Mouse (Mus musculus): ENCODE measurements around the gene Ss18l1.

The Ss18l1 gene

DNA sequence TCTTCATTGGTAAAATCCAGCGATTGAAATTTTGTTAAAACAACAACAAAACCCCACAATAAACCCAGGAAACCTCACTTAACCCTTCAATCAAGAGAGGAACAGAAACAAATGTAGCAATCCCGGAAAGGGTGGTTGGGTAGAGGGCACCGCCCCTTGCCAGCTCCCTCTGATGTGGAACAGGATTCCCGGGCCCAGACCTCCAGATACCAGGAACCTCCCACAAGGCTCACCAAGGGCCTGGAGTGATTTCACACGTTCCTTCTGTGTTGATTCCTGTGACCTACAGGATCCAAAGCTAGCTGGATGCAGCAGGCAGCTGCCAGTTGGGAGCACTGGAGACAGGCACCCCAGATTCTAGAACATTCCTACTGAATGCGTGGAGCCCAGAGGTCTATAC is 1.9 kb upstream of the Ss18l1 start:
- no peak for DNase-seq (ENCODE audit: low read depth)

DNA sequence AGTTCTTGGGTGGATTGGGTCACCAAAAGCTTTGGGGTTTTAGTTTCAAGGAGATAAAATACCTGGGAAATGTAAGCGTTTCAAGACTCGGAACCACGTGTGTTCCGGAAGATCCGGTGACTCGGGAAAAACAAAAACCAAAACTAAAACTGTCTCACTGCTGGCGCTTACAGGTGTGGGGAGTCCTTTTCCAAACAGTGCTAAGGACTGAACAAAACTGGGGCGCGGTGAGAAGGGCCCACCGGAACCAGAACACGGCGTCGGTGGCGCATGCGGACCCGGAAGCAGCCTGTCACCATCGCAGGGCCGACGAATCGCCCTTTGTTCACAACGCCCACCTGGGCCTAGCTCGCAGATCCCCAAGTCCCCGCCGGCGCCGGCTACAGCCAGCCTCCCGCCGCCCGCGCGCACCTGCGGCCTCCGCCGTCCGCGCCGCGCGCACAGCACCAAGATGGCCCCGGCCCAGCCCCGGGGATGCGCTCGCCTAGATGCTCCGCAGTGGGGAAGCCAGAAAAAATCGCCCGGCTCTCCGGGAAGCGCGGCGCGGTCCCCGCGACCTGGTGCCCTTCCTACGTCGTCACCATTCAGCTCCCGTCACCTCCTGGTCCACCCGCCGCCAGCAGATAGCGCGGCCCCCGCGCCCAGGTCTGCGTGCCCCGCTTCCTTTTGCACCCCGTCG is 593 bp upstream of the Ss18l1 start:
- DNase-seq (ENCODE audit: low read depth) = no peak

DNA sequence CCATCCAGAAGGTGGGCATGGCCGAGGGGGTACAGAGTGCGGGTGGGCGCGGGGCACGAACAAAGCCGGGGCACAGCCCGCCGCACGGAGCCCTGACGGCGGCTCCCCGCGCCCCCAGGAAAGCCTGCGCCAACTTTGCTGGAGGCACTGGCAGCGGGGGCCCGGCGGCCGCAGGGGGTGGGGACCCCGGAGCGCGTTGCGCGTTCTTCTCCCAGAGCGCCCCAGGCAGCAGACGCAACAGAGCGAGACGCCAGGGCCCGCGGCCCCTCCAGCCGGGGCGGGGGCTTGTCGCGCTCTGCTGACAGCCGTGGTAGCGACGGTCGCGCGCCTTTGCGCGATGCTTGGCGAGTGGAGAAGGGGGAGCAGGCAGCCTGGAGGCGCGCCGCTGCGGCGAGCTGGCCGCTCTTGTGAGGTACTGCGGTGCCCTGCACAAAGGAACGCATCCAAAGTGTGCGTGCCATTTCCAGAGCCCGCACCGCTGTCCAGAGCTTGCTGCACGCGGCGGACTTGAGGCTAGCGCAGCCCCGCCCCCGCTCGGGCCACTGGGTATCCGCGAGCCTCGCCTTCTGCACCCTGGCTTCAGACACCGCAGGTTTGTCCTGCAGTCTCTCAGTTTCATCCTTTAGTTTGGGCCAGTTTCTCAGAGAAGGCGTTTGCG is 678 bp downstream of the Ss18l1 start:
- no peak for DNase-seq (ENCODE audit: low read depth)

DNA sequence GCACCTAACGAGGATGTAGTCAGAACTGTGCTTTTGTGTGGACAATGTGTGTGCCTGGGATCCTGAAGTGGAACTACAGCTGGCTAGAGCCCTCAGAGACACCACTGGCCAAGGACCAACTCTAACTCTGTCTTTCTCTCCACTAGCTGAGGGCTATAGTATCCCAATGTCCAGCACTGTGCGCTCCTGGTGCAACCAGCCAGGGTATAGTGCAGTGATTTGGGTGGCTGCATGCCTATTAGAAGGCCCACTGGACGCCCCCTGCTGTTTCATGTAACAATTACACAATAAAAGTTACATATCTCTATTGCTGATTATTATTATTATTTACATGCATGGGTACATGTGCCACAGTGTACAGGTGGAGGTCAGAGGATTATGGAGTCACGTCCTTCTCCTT is 3.0 kb downstream of the Ss18l1 start:
- DNase-seq (ENCODE audit: low read depth) = peak; percentile 66

DNA sequence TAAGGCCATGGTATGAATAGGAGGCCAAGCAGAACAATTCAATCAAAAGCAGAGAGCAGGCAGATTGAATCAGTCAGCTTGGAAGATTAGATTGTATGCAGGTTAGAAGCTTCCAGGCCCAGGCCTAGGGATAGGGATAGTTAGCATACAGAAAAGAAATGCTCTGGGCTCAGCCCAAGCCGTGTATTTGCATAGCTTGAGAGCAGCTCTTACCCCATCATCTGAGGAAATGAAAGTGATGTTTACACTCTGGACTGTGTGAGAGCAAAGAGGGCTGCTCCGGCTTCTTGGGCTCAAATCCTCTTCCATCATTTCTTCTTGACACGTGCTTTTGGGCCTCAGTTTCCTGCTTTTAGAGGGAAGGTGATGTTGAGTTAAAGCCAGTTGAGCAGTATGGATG is 5.3 kb downstream of the Ss18l1 start:
- no peak for DNase-seq (ENCODE audit: low read depth)

DNA sequence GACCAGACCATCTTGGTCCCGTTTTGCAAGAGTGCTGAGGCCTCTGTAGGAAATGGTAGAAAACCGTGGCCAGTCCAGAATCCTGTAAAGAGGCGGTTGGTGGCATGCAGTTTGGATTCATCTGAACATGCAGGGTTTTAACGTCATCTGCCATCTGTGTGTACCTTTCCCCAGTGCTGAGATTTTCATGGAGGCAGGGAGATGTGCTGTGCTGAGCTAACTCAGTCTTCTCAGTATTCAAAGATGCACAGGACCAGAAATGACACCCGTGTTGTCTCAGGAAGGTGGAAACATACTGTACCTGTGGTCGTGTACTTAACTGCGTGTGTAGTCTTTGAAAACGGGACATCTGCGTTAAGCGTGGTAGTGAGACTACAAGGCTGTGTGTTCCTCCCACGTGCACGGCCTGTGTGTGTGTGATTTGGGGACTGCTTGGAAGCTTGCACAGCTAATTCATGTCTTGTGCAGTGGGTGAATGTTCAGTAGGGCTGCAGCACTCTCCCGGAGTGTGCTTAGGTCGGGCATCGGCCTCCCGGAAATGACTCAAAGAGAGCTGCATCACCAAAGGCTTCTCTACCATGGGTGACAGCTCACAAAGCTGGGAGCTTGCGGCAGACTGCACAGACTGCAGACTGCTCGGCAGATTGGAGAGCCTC is 5.8 kb downstream of the Ss18l1 start:
- DNase-seq (ENCODE audit: low read depth) = no peak

DNA sequence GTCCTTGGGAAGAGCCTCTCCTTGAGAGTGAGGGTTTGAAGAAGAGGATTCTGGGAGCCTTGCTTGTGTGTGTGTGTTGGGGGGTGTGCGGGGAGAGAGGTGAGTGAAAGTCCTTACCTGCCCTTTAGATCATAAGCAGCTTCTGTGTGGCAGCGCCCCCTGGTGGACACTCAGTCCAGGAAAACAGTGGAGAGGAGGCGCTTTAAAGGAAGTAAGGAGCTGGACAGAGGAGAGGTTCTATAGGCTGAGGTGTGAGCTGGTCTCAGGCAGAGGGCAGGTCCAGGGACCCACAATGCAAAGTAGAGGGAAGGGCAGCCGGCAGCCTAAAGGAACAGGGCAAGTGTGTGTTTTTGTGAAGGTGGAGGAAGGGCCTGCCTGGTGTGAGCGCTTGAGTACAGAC is 8.7 kb downstream of the Ss18l1 start:
- peak; percentile 68 for DNase-seq (ENCODE audit: low read depth)

DNA sequence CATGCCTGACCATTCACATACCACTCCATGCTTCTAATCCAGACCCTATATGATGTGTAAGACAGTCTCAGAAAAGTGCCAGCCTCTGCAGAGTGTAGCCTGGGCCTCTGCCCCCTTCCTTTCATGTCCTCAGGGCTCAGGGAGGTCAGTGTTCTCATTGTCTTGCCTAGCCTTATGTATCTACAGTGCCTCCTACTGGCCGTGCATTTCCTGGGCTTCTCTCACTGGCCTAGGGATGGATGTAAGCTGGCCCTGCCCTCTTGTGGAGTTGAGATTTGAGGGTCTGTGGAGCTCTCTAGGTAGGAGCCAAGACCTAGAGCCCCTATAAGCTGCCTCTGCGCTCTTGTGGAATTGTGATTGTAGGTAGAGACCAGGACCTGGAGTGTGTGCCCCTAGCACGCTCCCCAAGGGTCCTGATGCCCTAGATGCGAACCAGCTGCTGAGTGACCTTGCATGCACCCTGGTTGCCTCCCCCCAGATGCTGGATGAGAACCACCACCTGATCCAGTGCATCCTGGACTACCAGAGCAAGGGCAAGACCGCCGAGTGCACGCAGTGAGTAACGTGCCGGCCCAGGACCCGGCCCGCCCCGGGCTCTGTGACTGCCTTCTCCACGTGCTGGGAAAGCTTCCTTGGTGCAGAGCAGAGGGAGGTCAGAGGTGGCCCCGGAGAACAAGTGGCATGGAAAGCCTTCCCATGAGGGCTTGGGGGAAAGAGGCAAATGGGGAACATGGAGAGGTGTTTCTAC is 9.9 kb downstream of the Ss18l1 start:
- no peak for DNase-seq (ENCODE audit: low read depth)

DNA sequence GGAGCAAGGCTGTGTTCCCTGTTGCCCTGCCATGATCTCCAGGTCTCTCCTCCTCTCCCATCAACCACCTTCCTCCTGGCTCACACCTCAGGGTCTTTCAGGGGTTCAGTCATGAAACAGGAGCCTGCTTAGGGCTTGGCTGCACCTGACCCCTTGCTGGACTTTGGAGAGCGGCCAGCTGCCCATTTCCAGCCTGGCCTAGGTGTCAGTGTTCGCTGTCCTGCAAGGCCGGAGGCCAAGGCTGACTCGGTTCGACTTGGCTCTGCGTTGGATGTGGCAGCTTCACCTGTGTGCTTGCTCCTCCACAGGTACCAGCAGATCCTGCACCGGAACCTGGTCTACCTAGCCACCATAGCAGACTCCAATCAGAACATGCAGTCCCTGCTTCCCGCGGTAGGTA is 10.7 kb downstream of the Ss18l1 start:
- no peak for DNase-seq (ENCODE audit: low read depth)

DNA sequence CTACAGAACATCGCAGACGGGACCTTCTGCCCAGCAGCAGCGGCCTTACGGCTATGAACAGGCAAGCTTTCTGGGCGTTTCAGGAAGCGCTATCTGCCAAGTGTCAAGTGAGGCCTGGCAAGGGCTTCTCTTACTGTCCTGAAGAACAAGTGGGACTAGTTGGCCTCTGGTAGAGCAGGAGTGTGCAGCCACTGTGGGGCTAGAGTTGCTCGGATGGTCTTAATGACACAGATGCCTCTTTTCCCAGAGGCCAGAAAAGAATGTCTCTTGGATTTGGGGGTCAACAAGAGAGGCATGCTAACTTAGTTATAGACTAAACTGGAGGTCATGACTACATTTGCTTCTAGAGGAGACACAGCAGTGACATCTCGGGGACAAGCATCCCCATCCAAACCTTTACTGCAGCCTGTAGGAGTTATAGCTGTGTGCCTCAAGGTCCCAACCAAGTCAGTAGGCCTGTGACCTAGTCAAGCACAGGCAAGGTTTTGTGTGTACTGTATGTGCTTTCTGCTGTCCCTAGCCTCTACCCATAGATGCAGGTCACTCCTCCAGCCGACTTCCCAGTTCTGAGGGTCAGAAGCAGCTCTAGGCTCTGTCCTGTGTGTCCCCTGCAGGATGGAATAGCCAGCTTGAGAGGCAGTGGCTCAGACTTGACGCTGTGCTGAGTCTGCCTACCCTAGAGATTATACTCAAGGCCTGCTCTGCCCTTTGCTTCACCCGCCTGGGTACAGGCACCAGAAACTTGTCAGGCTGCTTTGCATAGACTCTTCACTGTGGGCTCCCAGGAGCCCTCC is 21.2 kb downstream of the Ss18l1 start:
- DNase-seq (ENCODE audit: low read depth) = no peak

DNA sequence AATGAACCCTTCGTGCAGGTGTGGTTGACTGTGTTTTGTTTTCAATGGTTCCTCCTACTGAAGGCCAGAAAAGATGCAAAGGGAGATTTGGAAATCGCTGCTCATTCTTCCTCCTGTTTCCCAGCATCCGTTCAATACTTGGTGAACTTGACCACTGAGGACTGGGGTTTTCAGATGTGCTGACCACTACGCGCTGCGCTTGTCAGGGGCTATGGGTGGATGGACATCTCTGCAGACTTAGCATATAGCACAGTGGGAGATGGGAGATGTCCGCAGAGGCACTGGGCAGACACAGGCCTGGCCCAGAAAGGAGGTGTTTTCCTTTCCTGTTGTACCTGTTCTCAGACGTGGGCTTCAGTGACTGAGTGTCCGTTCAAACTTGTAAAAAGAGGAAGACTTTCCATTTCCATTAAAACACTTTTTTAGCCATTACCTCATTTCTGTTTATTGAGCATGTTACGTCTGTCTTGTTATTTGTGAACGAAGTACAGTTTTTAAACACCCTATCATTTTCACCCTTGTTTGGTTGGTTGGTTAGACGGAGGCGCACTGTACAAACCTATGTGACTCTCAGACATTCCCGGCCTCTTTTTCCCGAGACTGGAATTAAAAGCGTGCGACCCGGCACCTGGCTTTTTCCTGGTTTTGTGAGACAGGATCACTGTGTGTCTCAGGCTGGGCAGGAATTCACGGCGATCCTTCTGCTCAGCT is 27.6 kb downstream of the Ss18l1 start:
- DNase-seq (ENCODE audit: low read depth) = peak; percentile 23

DNA sequence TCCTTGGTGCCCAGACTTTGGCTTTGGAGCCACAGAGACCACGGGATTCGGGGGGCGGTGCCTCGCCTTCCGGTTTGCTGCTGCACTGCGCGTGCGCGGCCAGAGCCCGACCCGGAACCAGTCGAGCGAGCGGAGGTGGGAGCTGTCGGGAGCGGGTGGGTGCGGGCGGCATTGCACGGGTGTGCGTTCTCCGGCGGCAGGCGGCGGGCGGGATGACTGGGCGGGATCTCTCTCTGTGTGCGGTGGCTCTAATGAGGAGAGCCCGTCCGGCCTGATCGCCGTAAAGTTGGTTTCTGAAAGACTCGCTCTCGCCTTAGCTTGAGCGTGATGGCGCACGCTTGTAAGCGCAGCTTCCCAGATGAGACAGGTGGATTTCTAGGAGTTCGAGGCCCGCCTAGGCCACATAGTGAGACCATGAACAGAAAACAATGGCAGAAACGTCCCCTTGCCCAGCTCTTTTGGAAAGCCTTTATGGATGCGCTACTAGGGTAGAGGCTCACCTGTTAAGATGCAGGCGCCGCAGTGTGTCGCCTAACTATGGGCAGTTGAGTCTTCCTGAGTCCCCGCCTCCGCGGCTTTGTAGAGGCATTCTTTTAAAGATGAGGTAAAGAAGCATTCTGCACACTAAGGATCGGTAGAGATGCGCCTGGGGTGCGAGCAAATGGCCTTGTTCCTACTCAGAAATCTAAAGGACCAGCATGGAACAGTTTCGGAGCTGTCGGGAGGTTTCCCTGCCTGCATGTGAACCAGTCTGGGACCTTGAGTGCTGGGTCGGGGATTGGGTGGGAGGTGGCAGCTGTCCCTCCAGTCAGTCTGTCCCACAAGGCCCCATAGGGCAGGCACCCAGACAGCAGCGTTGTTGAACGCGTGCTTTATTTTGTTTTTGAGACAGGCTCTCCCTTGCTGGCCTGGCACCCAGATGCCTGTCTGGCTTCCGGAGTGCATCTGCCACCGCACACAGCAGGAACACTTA is 28.5 kb downstream of the Ss18l1 start, which contains the start of gene Mtg2:
Gene Mtg2, plus strand, starts transcription at position 108 of the 973 bp plus-strand sequence.
- peak; percentile 84 for DNase-seq (ENCODE audit: low read depth)

DNA sequence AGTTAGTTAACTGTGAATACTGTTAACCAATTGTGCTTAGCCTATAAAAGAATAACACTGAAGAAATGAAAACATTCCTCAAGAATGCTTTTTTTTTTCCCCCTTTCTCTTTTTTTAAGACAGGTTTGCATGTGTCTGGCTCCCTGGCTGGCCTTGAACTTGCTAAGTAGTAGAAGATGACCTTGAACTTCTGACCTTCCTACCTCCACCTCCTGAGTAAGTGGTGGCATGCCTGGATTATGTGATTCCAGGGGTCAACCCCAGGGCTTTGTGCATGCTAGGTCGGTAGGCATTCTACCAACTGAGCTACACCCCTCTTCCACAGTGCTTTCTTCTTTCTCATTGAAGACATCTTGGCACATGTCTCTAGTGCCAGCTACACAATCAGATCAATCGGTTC is 29.4 kb downstream of the Ss18l1 start:
- DNase-seq (ENCODE audit: low read depth) = no peak

DNA sequence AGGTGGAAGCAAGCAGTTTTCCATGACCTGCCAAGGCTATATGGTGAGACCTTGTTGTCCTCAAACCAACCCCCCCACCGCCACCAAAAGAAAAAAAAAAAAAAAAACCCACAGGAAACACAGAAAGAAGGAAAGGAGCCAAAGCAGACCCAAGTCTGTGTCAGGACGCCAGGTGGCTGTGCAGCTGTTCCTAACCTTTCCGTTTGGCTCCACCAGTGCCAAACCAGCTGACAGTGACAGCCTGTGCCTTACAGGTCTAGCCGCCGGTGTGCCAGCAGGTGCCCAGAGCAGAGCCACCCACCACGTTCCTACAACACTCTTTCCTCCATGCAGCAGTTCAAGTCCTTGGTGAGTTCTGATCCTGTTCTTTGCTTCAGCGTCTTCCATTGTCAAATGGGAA is 30.6 kb downstream of the Ss18l1 start:
- DNase-seq (ENCODE audit: low read depth) = no peak

DNA sequence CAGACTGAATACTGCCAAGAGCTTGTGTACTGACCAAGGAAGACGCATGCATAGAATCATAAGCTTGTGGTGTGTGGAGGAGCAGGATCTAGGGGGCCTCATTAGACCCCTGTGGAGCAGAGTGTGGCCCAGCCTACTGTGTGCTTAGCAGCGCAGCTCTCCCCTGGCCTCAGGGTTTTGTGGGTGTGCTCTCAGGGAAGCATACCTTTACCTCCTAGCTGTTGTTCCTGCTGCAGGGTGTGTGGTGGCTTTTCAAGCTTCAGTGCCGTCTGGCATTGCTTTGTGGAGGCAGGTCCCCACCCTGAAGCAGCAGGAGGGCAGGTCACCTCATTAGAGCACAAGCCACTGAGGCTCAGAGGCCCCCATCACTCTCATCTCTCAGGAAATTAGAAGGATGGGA is 35.3 kb downstream of the Ss18l1 start:
- DNase-seq (ENCODE audit: low read depth) = no peak

DNA sequence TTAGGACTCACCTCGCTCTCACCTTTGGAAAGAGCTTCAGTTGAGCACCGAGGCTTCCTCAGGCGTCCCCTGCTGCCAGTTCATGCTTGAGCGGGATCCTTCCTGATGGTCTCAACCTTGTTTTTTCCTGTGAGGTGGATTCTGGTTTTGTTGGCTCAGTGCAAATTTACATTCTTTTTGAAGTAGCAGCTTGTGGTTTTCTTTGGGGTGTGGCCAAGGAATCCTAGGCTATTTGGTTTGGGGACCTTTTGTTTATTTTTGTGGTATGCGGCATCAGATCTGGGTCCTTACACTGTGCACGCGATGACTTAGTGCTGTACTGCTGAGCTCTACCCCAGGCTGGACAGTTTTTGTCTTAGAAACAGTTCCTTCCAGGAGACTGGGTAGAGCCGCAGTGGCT is 38.4 kb downstream of the Ss18l1 start:
- DNase-seq (ENCODE audit: low read depth) = no peak

DNA sequence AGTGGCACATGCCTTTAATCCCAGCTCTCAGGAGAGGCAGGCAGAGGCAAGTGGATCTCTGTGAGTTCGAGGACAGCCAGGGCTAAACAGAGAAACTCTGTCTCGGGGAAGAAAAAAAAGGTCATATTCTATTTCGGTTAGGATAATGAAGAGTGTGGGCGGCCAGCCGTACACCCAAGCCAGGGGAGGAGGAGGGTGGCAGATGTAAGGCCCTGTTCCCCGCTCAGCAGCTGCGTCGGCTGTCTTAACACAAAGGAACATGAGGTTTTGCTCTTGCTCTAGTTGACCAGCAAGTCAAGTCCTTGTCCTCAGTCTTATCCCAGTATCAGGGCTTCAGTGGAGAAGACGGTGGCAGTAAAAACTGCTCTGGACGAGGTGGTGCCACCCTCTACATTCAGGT is 40.8 kb downstream of the Ss18l1 start:
- no peak for DNase-seq (ENCODE audit: low read depth)

DNA sequence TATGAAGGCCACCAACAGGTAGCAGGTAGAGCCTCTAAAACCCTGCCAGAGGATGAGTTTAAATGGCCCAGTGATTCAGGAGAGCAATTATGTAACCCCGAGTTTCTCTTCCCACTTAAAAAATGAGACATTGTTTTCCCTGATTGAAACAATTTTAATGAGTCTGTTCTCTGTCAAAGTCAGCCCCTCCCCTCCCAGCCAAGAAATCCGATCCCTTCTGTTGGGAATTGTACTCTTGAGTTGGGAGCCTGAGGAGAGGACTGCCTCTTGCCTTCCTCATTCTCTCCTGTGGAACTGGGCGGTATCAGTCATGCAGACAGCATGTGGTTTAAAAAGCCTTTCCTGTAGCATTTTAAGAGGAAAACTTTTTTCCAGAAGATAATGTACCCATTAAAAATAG is 42.3 kb downstream of the Ss18l1 start:
- DNase-seq (ENCODE audit: low read depth) = no peak

DNA sequence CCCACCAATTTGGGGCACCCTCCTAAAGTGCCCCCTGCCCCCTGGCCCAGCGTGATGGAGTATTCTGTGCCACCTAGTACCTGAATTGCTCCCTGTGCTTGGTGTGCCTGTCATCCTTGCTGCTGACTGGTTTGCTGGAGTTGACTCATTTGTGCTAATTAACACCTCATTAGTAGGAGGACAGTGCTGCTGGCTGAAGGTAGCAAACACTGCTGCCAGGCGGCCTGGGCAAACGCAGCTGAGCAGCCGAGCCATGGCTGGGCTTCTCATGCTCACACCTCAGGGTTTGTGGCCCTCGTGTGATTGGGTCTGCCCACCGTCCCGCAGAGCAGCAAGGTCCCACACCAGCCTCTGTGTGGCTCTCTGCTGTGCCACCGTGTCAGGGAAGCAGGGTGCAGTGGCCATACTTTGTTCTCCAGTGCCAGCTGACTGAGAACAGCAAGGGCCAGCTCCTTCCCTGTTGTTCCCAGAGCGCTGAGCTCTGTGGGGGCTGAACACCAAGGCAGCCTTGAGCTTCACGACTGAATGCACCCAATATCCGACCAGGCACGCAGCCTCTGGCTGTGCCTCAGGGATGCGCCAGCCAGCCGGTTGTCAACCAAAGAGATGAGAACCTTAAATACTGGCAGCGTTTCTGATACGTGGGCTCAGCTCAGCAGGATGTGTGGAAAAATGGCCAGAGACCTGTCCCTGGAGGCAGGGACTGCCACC is 43.8 kb downstream of the Ss18l1 start:
- DNase-seq (ENCODE audit: low read depth) = no peak
